Mouse (Mus musculus): ENCODE data around the gene Gm8229. TPM values are rescaled to one million over a fixed set of nuclear protein-coding genes. Genes with fewer than 3 reads are reported as not detected.
"Not testable (repeated sequence)": the region's sequence is repeated elsewhere in the genome, so short reads cannot be mapped to it uniquely, and the experiment has no call there.

Gm8229 gene
- polyA plus RNA-seq (2016; fragmentation: Nextera tagmentation; extraction: Ambion mirVana), result not detected in 2 replicates

GRCm38 (mm10) chr14:44365057-44365456, at the start of gene Gm8229:
Gene Gm8229, plus strand, starts transcription at chr14:44365357.
- 84% methylated on average over 4 of the region's 4 CpGs for WGBS
- H3K36me3 ChIP-seq, result not testable (repeated sequence)

GRCm38 (mm10) chr14:44338484-44338883, 26.7 kb upstream of the Gm8229 start, which contains the start of gene Gm5930:
Gene Gm5930, minus strand, starts transcription at chr14:44338584.
- H3K4me1 ChIP-seq (replicated peaks); H3K36me3 ChIP-seq; H3K27ac ChIP-seq (ENCODE audit: poor library complexity, severe bottlenecking); H3K9me3 ChIP-seq (replicated peaks); H3K27me3 ChIP-seq (replicated peaks); ATAC-seq (ENCODE audit: insufficient number of reproducible peaks, low FRiP score); H3K4me3 ChIP-seq; H3K9ac ChIP-seq; H3K4me2 ChIP-seq: not testable (repeated sequence)
- WGBS, result no CpG with 5 or more reads among the region's 2 CpGs

More at GRCm38 (mm10) chr14:44365057-44365456, at the start of gene Gm8229:
- H3K27me3 ChIP-seq (replicated peaks); H3K4me2 ChIP-seq; H3K9ac ChIP-seq; H3K27ac ChIP-seq (ENCODE audit: poor library complexity, severe bottlenecking); H3K4me1 ChIP-seq (replicated peaks); H3K4me3 ChIP-seq; ATAC-seq (ENCODE audit: insufficient number of reproducible peaks, low FRiP score); H3K9me3 ChIP-seq (replicated peaks): not testable (repeated sequence)

- H3K4me2 ChIP-seq; H3K27me3 ChIP-seq (replicated peaks); H3K36me3 ChIP-seq; ATAC-seq (ENCODE audit: insufficient number of reproducible peaks, low FRiP score); H3K4me3 ChIP-seq; H3K4me1 ChIP-seq (replicated peaks); H3K9me3 ChIP-seq (replicated peaks); H3K27ac ChIP-seq (ENCODE audit: poor library complexity, severe bottlenecking); H3K9ac ChIP-seq: not testable (repeated sequence)
- WGBS, result 35% methylated on average over 2 of the region's 2 CpGs
Observed at GRCm38 (mm10) chr14:44361416-44361815, 3.7 kb upstream of the Gm8229 start.

- not testable (repeated sequence) for ATAC-seq (ENCODE audit: insufficient number of reproducible peaks, low FRiP score)
Observed at GRCm38 (mm10) chr14:44362301-44362700, 2.9 kb upstream of the Gm8229 start.

GRCm38 (mm10) chr14:44384233-44384632, 19.1 kb downstream of the Gm8229 start:
- not testable (repeated sequence) for H3K4me1 ChIP-seq (replicated peaks); H3K36me3 ChIP-seq; H3K4me2 ChIP-seq; H3K9ac ChIP-seq; H3K4me3 ChIP-seq; ATAC-seq (ENCODE audit: insufficient number of reproducible peaks, low FRiP score); H3K27me3 ChIP-seq (replicated peaks); H3K9me3 ChIP-seq (replicated peaks); H3K27ac ChIP-seq (ENCODE audit: poor library complexity, severe bottlenecking)
- 66% methylated on average over 4 of the region's 4 CpGs for WGBS

More at GRCm38 (mm10) chr14:44362301-44362700, 2.9 kb upstream of the Gm8229 start:
- H3K4me1 ChIP-seq (replicated peaks); H3K4me2 ChIP-seq; H3K4me3 ChIP-seq; H3K9ac ChIP-seq; H3K9me3 ChIP-seq (replicated peaks); H3K27me3 ChIP-seq (replicated peaks); H3K27ac ChIP-seq (ENCODE audit: poor library complexity, severe bottlenecking); H3K36me3 ChIP-seq: not testable (repeated sequence)

- H3K27me3 ChIP-seq (replicated peaks); H3K4me3 ChIP-seq; H3K4me2 ChIP-seq; ATAC-seq (ENCODE audit: insufficient number of reproducible peaks, low FRiP score); H3K4me1 ChIP-seq (replicated peaks); H3K27ac ChIP-seq (ENCODE audit: poor library complexity, severe bottlenecking); H3K36me3 ChIP-seq; H3K9me3 ChIP-seq (replicated peaks); H3K9ac ChIP-seq: not testable (repeated sequence)
- no CpG with 5 or more reads among the region's 2 CpGs for WGBS
Observed at GRCm38 (mm10) chr14:44410588-44410987, 45.4 kb downstream of the Gm8229 start, which contains the start of gene Gm3371. Gene Gm3371, minus strand, starts transcription at chr14:44410688.

Other genes with a start within 250 kb of the Gm8229 start
- gene Gm3327, start 241.5 kb upstream of the Gm8229 start, polyA plus RNA-seq (2016; fragmentation: Nextera tagmentation; extraction: Ambion mirVana), result not detected in 2 replicates
- not detected in 2 replicates for gene Gm8212, start 167.7 kb upstream of the Gm8229 start, polyA plus RNA-seq (2016; fragmentation: Nextera tagmentation; extraction: Ambion mirVana)
- not detected in 2 replicates for gene 4930503E14Rik, start 152.1 kb upstream of the Gm8229 start, polyA plus RNA-seq (2016; fragmentation: Nextera tagmentation; extraction: Ambion mirVana)
- gene Gm8220, start 79.8 kb upstream of the Gm8229 start, polyA plus RNA-seq (2016; fragmentation: Nextera tagmentation; extraction: Ambion mirVana), result not detected in 2 replicates
- gene Gm5930, start 26.8 kb upstream of the Gm8229 start, polyA plus RNA-seq (2016; fragmentation: Nextera tagmentation; extraction: Ambion mirVana), result not detected in 2 replicates
- gene Gm3371, start 45.3 kb downstream of the Gm8229 start, polyA plus RNA-seq (2016; fragmentation: Nextera tagmentation; extraction: Ambion mirVana), result not detected in 2 replicates
- gene Gm8232, start 68.3 kb downstream of the Gm8229 start, polyA plus RNA-seq (2016; fragmentation: Nextera tagmentation; extraction: Ambion mirVana), result not detected in 2 replicates
- not detected in 2 replicates for gene BC061237, start 127.1 kb downstream of the Gm8229 start, polyA plus RNA-seq (2016; fragmentation: Nextera tagmentation; extraction: Ambion mirVana)
- not detected in 2 replicates for gene Gm17093, start 152.9 kb downstream of the Gm8229 start, polyA plus RNA-seq (2016; fragmentation: Nextera tagmentation; extraction: Ambion mirVana)
- not detected in 2 replicates for gene Gm8247, start 217.8 kb downstream of the Gm8229 start, polyA plus RNA-seq (2016; fragmentation: Nextera tagmentation; extraction: Ambion mirVana)